Mouse (Mus musculus): Measurements from ENCODE around the gene Mgp. TPM values are rescaled to one million over a fixed set of nuclear protein-coding genes. Genes with fewer than 3 reads are reported as not detected.

Gene Mgp
- polyA plus RNA-seq, 1 experiment from 2014 or later, result 605 TPM

- no peak for TF ChIP-seq CTCF (IDR thresholded peaks at IDR 0.05; ENCODE audit: low read depth)
- Histone ChIP-seq H3K9ac (ENCODE audit: low read depth, low read length) (no peak overlapping the region), H3K4me3 (replicated peaks; ENCODE audit: low read depth, low read length) (no peak overlapping the region), H3K27ac (no peak overlapping the region), H3K4me1 (replicated peaks; ENCODE audit: insufficient read depth, low read length) (0 out of 2 replicates have a peak, but pooled peaks cover 4% of the 10 kb centered on the region), H3K36me3 (ENCODE audit: insufficient read depth, low read length) (no peaks in the 10 kb centered on the region), H3K4me2 (ENCODE audit: low read length) (no peak overlapping the region), H3K27me3 (ENCODE audit: insufficient read depth, low read length) (no peaks in the 10 kb centered on the region), H3K9me3 (replicated peaks; ENCODE audit: low read length) (no peaks in the 10 kb centered on the region)
- DNase-seq (ENCODE audit: low spot score) (no peak), ATAC-seq (replicated peaks; ENCODE audit: low FRiP score, low read depth) (no peak)
- 100% methylated on average over 1 of the region's 2 CpGs for WGBS
Measured at GRCm38 (mm10) chr6:136912751-136913265, 37.2 kb upstream of the Mgp start.

DNA sequence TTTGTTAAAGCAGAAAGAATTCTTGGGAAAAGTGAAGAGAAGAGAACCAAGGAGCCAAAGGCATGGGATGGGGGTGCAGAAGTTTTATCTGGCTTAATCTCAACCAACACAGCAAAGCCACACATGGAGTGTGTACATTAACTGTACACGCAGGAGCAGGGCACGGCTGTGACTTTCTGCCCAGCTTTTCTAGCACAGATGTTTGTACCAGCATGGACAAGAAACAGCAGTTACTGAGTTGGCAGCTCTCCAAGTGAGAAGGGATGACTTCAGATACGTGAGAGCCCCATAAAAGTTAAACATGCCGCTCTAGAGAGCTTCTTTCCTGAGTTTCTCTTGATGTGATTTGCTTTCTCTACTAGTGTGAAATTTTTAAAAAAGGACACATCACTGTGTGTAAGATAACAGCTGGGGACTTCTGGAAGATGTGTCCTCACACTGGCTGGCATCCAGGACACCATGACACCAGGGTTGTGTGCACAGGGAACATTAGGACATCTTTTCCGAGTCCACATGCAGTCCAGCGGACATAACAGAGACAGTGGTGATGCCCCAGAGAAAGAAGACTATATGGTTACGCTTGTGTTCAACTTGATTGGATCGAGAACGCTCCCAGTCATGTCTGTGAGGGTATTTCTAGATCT lies 34.7 kb upstream of the Mgp start:
- no peak overlapping the region for H3K4me3 ChIP-seq (replicated peaks; ENCODE audit: low read depth, low read length)
- no peak overlapping the region for H3K27ac ChIP-seq
- ATAC-seq (replicated peaks; ENCODE audit: low FRiP score, low read depth), result no peak
- no peaks in the 10 kb centered on the region for H3K9me3 ChIP-seq (replicated peaks; ENCODE audit: low read length)
- no peak overlapping the region for H3K4me2 ChIP-seq (ENCODE audit: low read length)
- 0 out of 2 replicates have a peak, but pooled peaks cover 4% of the 10 kb centered on the region for H3K4me1 ChIP-seq (replicated peaks; ENCODE audit: insufficient read depth, low read length)
- WGBS, result 64% methylated on average over 9 of the region's 9 CpGs
- no peak overlapping the region for H3K9ac ChIP-seq (ENCODE audit: low read depth, low read length)
- no peaks in the 10 kb centered on the region for H3K36me3 ChIP-seq (ENCODE audit: insufficient read depth, low read length)
- no peak for TF ChIP-seq CTCF (IDR thresholded peaks at IDR 0.05; ENCODE audit: low read depth)
- no peak for DNase-seq (ENCODE audit: low spot score)
- H3K27me3 ChIP-seq (ENCODE audit: insufficient read depth, low read length), result no peaks in the 10 kb centered on the region

GRCm38 (mm10) chr6:136906937-136907293 lies 31.3 kb upstream of the Mgp start:
- Histone ChIP-seq H3K4me1 (replicated peaks; ENCODE audit: insufficient read depth, low read length) (no peaks in the 10 kb centered on the region), H3K9ac (ENCODE audit: low read depth, low read length) (no peak overlapping the region), H3K9me3 (replicated peaks; ENCODE audit: low read length) (no peaks in the 10 kb centered on the region), H3K36me3 (ENCODE audit: insufficient read depth, low read length) (no peaks in the 10 kb centered on the region), H3K4me3 (replicated peaks; ENCODE audit: low read depth, low read length) (no peak overlapping the region), H3K4me2 (ENCODE audit: low read length) (no peak overlapping the region), H3K27ac (no peak overlapping the region), H3K27me3 (ENCODE audit: insufficient read depth, low read length) (no peaks in the 10 kb centered on the region)
- TF ChIP-seq CTCF (IDR thresholded peaks at IDR 0.05; ENCODE audit: low read depth), result no peak
- ATAC-seq (replicated peaks; ENCODE audit: low FRiP score, low read depth) (no peak), DNase-seq (ENCODE audit: low spot score) (no peak)
- 77% methylated on average over 10 of the region's 10 CpGs for WGBS

GRCm38 (mm10) chr6:136906283-136906936 lies 30.8 kb upstream of the Mgp start:
- H3K27ac ChIP-seq, result no peak overlapping the region
- DNase-seq (ENCODE audit: low spot score) (no peak), ATAC-seq (replicated peaks; ENCODE audit: low FRiP score, low read depth) (no peak)
- 81% methylated on average over 19 of the region's 19 CpGs for WGBS
- no peak overlapping the region for H3K4me2 ChIP-seq (ENCODE audit: low read length)
- H3K4me1 ChIP-seq (replicated peaks; ENCODE audit: insufficient read depth, low read length), result no peaks in the 10 kb centered on the region
- H3K27me3 ChIP-seq (ENCODE audit: insufficient read depth, low read length), result no peaks in the 10 kb centered on the region
- H3K36me3 ChIP-seq (ENCODE audit: insufficient read depth, low read length), result no peaks in the 10 kb centered on the region
- no peak for TF ChIP-seq CTCF (IDR thresholded peaks at IDR 0.05; ENCODE audit: low read depth)
- H3K4me3 ChIP-seq (replicated peaks; ENCODE audit: low read depth, low read length), result no peak overlapping the region
- H3K9ac ChIP-seq (ENCODE audit: low read depth, low read length), result no peak overlapping the region
- H3K9me3 ChIP-seq (replicated peaks; ENCODE audit: low read length), result no peaks in the 10 kb centered on the region

DNA sequence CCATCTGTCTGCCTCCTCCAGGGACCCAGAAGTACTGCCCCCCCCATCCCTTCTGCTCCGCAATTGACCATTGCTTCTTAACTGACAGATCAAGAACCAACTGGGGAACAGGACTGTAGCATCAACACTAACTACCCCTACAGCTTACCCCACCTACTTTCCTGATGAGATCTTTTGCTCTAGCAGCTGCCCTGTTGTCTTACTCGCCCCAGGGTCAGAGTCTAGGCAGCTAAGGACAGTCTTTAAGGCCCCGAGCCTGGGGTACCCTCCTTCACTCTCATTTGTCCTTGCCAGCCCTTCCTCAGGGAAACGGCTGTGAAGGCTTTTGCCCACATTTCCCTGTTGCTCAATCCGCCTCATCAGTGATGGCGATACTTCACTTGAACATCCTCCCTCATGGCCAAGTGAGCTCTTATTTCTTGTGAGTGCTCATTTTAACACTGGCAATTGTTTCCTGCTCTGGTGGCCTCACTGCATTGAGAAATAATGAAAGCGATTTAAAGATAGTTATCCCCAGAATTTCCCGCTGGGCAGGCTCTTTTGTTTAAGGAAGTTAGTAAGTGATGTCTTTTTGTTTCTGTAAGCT lies 28.4 kb upstream of the Mgp start:
- Histone ChIP-seq H3K9me3 (replicated peaks; ENCODE audit: low read length) (no peaks in the 10 kb centered on the region), H3K27me3 (ENCODE audit: insufficient read depth, low read length) (no peaks in the 10 kb centered on the region), H3K4me2 (ENCODE audit: low read length) (no peak overlapping the region), H3K4me3 (replicated peaks; ENCODE audit: low read depth, low read length) (no peak overlapping the region), H3K36me3 (ENCODE audit: insufficient read depth, low read length) (no peaks in the 10 kb centered on the region), H3K4me1 (replicated peaks; ENCODE audit: insufficient read depth, low read length) (no peaks in the 10 kb centered on the region), H3K27ac (no peak overlapping the region), H3K9ac (ENCODE audit: low read depth, low read length) (no peak overlapping the region)
- no peak for DNase-seq (ENCODE audit: low spot score)
- ATAC-seq (replicated peaks; ENCODE audit: low FRiP score, low read depth), result no peak
- TF ChIP-seq CTCF (IDR thresholded peaks at IDR 0.05; ENCODE audit: low read depth), result no peak
- 64% methylated on average over 8 of the region's 8 CpGs for WGBS

GRCm38 (mm10) chr6:136902527-136902926 lies 26.9 kb upstream of the Mgp start:
- no peak for ATAC-seq (replicated peaks; ENCODE audit: low FRiP score, low read depth)
- H3K27ac ChIP-seq, result no peak overlapping the region
- no peaks in the 10 kb centered on the region for H3K9me3 ChIP-seq (replicated peaks; ENCODE audit: low read length)
- 89% methylated on average over 9 of the region's 9 CpGs for WGBS
- no peak for TF ChIP-seq CTCF (IDR thresholded peaks at IDR 0.05; ENCODE audit: low read depth)
- no peaks in the 10 kb centered on the region; the same call in 1 of the 2 replicates for H3K4me1 ChIP-seq (replicated peaks; ENCODE audit: insufficient read depth, low read length)
- H3K9ac ChIP-seq (ENCODE audit: low read depth, low read length), result no peak overlapping the region
- no peak for DNase-seq (ENCODE audit: low spot score)
- H3K4me3 ChIP-seq (replicated peaks; ENCODE audit: low read depth, low read length), result no peak overlapping the region
- no peaks in the 10 kb centered on the region for H3K36me3 ChIP-seq (ENCODE audit: insufficient read depth, low read length)
- no peak overlapping the region for H3K4me2 ChIP-seq (ENCODE audit: low read length)
- H3K27me3 ChIP-seq (ENCODE audit: insufficient read depth, low read length), result no peaks in the 10 kb centered on the region

All from kidney, postnatal 0 days (tissue).